Mouse (Mus musculus): Measurements from ENCODE around the gene Cmtm5. TPM values are rescaled to one million over a fixed set of nuclear protein-coding genes. Genes with fewer than 3 reads are reported as not detected.
"Not testable (repeated sequence)": the region's sequence is repeated elsewhere in the genome, so short reads cannot be mapped to it uniquely, and the experiment has no call there.

Gene Cmtm5
- polyA plus RNA-seq, 1 experiment from 2014 or later, result 15.8 TPM

DNA sequence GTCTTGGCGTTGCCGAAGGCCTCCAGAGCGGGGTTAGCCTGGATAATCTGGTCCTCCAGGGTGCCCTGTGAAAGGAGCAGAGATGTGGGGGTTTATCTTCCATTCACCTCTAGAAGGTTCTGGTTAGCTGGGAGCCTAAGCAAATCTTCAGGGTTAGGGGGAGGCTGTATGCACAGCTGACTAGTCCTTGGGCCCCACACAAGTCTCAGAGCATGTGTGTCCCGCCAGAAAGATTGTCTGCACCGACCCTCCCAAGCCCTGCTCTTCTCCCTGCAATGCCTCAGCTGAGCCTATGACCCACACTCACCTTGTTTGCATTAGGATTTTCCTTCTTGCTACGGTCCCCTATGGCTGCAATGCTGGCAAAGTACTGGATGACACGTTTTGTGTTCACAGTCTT is 26.7 kb downstream of the Cmtm5 start:
- Histone ChIP-seq H3K9me3 (replicated peaks) (no peaks in the 10 kb centered on the region), H3K27me3 (replicated peaks) (no peaks in the 10 kb centered on the region), H3K36me3 (no peaks in the 10 kb centered on the region), H3K9ac (replicated peaks) (no peak overlapping the region), H3K4me1 (no peaks in the 10 kb centered on the region), H3K4me3 (replicated peaks) (no peak overlapping the region), H3K27ac (replicated peaks) (no peak overlapping the region), H3K4me2 (no peak overlapping the region)
- no peak for ATAC-seq (ENCODE audit: low FRiP score)
- WGBS, result 89% methylated on average over 7 of the region's 7 CpGs

DNA sequence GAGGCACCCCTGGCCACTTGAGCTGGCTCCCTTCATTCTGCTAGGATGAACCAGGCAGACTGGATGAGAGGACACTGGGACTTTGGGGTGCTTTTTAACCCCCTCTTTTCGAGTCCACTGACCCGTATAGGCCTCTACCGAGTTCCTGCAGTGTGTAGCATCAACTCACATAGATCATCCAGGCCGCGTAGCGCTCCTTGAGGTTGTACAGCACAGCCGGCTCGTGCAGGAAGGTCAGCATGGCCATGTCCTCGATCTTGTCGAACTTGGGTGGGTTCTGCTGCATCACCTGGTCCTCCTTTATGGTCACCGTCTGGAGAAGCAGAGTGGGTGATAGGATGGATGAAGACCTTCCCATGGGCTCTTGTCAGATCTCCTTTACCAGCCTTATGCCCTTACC is 27.7 kb downstream of the Cmtm5 start:
- no peak overlapping the region for H3K9ac ChIP-seq (replicated peaks)
- H3K27me3 ChIP-seq (replicated peaks), result no peaks in the 10 kb centered on the region
- no peak overlapping the region for H3K4me3 ChIP-seq (replicated peaks)
- H3K4me1 ChIP-seq, result no peaks in the 10 kb centered on the region
- 92% methylated on average over 11 of the region's 11 CpGs for WGBS
- no peak for ATAC-seq (ENCODE audit: low FRiP score)
- H3K4me2 ChIP-seq, result no peak overlapping the region
- no peaks in the 10 kb centered on the region for H3K36me3 ChIP-seq
- H3K9me3 ChIP-seq (replicated peaks), result no peaks in the 10 kb centered on the region
- no peak overlapping the region for H3K27ac ChIP-seq (replicated peaks)

DNA sequence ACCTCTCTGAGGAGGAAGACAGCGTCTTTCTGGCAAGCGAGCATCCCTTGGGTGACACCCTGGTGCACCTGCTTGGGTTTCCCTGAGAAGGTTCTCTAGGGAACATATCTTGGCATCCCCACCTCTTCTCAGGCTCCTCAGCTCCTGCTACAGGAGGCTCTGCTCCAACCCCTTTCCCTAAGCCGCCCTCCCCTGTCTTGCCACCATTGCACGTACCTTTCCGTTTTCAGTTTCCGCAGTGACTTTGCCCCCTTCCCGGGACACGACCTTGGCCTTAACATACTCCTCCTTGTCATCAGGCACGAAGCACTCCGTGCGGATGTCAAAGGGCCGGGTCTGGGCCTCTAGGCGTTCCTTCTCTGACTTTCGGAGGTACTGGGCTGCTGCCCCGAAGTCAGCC is 29.0 kb downstream of the Cmtm5 start:
- Histone ChIP-seq H3K4me1 (no peaks in the 10 kb centered on the region), H3K27me3 (replicated peaks) (no peaks in the 10 kb centered on the region), H3K9ac (replicated peaks) (no peak overlapping the region), H3K4me2 (no peak overlapping the region), H3K4me3 (replicated peaks) (no peak overlapping the region), H3K36me3 (no peaks in the 10 kb centered on the region), H3K27ac (replicated peaks) (no peak overlapping the region), H3K9me3 (replicated peaks) (no peaks in the 10 kb centered on the region)
- WGBS, result 82% methylated on average over 15 of the region's 15 CpGs
- ATAC-seq (ENCODE audit: low FRiP score), result no peak

- no peak overlapping the region for H3K9ac ChIP-seq (replicated peaks)
- no peak for ATAC-seq (ENCODE audit: low FRiP score)
- no peak overlapping the region for H3K27ac ChIP-seq (replicated peaks)
- 82% methylated on average over 6 of the region's 6 CpGs for WGBS
- H3K36me3 ChIP-seq, result no peaks in the 10 kb centered on the region
- H3K4me1 ChIP-seq, result no peaks in the 10 kb centered on the region
- H3K4me2 ChIP-seq, result no peak overlapping the region
- no peaks in the 10 kb centered on the region for H3K27me3 ChIP-seq (replicated peaks)
- no peak overlapping the region for H3K4me3 ChIP-seq (replicated peaks)
- no peaks in the 10 kb centered on the region for H3K9me3 ChIP-seq (replicated peaks)
Measured at GRCm38 (mm10) chr14:54965631-54966030, 29.6 kb downstream of the Cmtm5 start.

- ATAC-seq (ENCODE audit: low FRiP score), result no peak
- 81% methylated on average over 7 of the region's 7 CpGs for WGBS
Measured at GRCm38 (mm10) chr14:54966320-54966977, 30.4 kb downstream of the Cmtm5 start, which contains the start of gene Myh6. Myh6 (minus strand) TSS chr14:54966927.

GRCm38 (mm10) chr14:54967874-54968273 is 31.8 kb downstream of the Cmtm5 start:
- H3K9ac ChIP-seq (replicated peaks), result no peak overlapping the region
- no peaks in the 10 kb centered on the region for H3K9me3 ChIP-seq (replicated peaks)
- WGBS, result 82% methylated on average over 3 of the region's 3 CpGs
- H3K27ac ChIP-seq (replicated peaks), result no peak overlapping the region
- H3K27me3 ChIP-seq (replicated peaks), result no peaks in the 10 kb centered on the region
- no peak for ATAC-seq (ENCODE audit: low FRiP score)
- H3K4me2 ChIP-seq, result no peak overlapping the region
- H3K4me1 ChIP-seq, result no peaks in the 10 kb centered on the region
- H3K4me3 ChIP-seq (replicated peaks), result no peak overlapping the region
- no peaks in the 10 kb centered on the region for H3K36me3 ChIP-seq

More at GRCm38 (mm10) chr14:54966320-54966977, 30.4 kb downstream of the Cmtm5 start, which contains the start of gene Myh6:
- Histone ChIP-seq H3K4me3 (replicated peaks) (no peak within 1 kb of the TSS), H3K9ac (replicated peaks) (no peak within 1 kb of the TSS), H3K27me3 (replicated peaks) (no peaks in the 10 kb centered on the region), H3K9me3 (replicated peaks) (no peaks in the 10 kb centered on the region), H3K4me1 (no peaks in the 10 kb centered on the region), H3K4me2 (no peak within 1 kb of the TSS), H3K27ac (replicated peaks) (no peak within 1 kb of the TSS), H3K36me3 (no peaks in the 10 kb centered on the region)

- H3K36me3 ChIP-seq, result no peaks in the 10 kb centered on the region
- H3K9ac ChIP-seq (replicated peaks), result no peak overlapping the region
- H3K9me3 ChIP-seq (replicated peaks), result no peaks in the 10 kb centered on the region
- H3K27me3 ChIP-seq (replicated peaks), result no peaks in the 10 kb centered on the region
- no peak overlapping the region for H3K27ac ChIP-seq (replicated peaks)
- H3K4me2 ChIP-seq, result no peak overlapping the region
- ATAC-seq (ENCODE audit: low FRiP score), result no peak
- no peak overlapping the region for H3K4me3 ChIP-seq (replicated peaks)
- H3K4me1 ChIP-seq, result no peaks in the 10 kb centered on the region
Measured at GRCm38 (mm10) chr14:54968344-54968743, 32.3 kb downstream of the Cmtm5 start.

- peaks cover 11% of the 10 kb centered on the region for H3K4me1 ChIP-seq
- 90% methylated on average over 7 of the region's 11 CpGs for WGBS
- H3K27me3 ChIP-seq (replicated peaks); H3K4me3 ChIP-seq (replicated peaks); H3K9ac ChIP-seq (replicated peaks); ATAC-seq (ENCODE audit: low FRiP score); H3K27ac ChIP-seq (replicated peaks); H3K36me3 ChIP-seq; H3K4me2 ChIP-seq; H3K9me3 ChIP-seq (replicated peaks): not testable (repeated sequence)
Measured at GRCm38 (mm10) chr14:54972786-54973185, 36.7 kb downstream of the Cmtm5 start.

DNA sequence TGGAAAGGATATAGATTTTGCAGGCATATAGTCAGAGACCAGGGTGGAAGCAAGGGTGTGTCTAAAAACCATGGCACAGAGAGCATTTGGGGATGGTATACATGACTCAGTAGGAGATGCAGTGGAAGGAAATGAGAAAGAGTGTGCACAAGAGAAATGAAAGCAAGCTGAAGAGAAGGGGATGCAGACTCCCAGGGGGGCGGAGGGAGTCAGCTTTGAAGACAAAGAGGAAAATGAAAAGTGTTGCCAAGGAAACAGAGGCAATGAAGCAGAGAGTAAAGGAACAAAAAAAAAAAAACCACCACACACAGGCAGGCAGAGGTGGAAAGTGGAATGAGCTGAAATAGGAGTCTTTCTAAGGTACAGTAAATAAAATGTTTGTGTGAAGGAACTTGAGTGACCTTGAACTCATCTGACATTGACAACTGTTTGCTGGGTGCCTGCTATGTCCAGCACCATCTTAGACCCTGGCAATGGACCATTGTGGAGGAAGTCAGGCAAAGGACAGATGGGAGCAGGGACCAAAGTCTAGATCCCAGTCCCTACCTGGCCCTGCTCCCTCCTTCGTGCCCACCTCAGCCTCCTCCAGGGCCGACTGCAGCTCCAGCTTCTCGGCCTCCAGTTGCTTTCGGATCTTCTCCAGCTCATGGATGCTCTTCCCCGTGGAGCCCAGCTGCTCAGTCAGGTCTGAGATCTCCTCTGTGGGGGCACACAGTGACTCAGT is 38.2 kb downstream of the Cmtm5 start:
- Histone ChIP-seq H3K9ac (replicated peaks) (no peak overlapping the region), H3K4me2 (no peak overlapping the region), H3K36me3 (no peaks in the 10 kb centered on the region), H3K4me3 (replicated peaks) (no peak overlapping the region), H3K4me1 (peaks cover 11% of the 10 kb centered on the region), H3K27ac (replicated peaks) (peak overlapping the region; percentile 79), H3K27me3 (replicated peaks) (no peaks in the 10 kb centered on the region), H3K9me3 (replicated peaks) (no peaks in the 10 kb centered on the region)
- peak; percentile 77 for ATAC-seq (ENCODE audit: low FRiP score)
- 63% methylated on average over 6 of the region's 6 CpGs for WGBS

- Histone ChIP-seq H3K27me3 (replicated peaks) (no peaks in the 10 kb centered on the region), H3K9ac (replicated peaks) (no peak within 1 kb of the TSS), H3K27ac (replicated peaks) (no peak within 1 kb of the TSS), H3K9me3 (replicated peaks) (no peaks in the 10 kb centered on the region), H3K4me2 (no peak within 1 kb of the TSS), H3K4me3 (replicated peaks) (no peak within 1 kb of the TSS), H3K4me1 (peaks cover 11% of the 10 kb centered on the region), H3K36me3 (no peaks in the 10 kb centered on the region)
- 78% methylated on average over 1 of the region's 1 CpGs for WGBS
- no peak for ATAC-seq (ENCODE audit: low FRiP score)
Measured at GRCm38 (mm10) chr14:54976633-54977032, 40.6 kb downstream of the Cmtm5 start, which contains the start of gene Gm17428. Gm17428 (plus strand) TSS chr14:54976933.

DNA sequence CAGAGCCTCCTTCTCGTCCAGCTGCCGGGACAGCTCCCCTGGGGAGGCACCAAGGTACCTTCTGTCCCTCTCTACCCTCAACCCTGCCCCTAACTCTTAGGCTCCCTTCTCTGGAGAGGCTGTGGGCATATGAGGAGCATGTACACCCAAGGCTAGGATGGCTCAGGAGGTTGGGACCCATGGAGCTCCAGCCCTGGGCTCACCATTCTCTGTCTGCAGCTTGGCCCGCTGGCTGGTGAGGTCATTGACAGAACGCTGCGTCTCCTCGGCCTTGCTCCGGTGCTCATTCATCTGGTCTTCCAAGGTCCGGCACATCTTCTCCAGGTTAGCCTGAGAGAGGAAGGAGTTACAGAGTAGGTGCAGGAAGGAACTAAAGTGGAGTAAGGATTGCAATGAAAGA is 42.6 kb downstream of the Cmtm5 start:
- Histone ChIP-seq H3K36me3 (no peaks in the 10 kb centered on the region), H3K4me1 (peaks cover 11% of the 10 kb centered on the region), H3K27ac (replicated peaks) (no peak overlapping the region), H3K27me3 (replicated peaks) (no peaks in the 10 kb centered on the region), H3K9me3 (replicated peaks) (no peaks in the 10 kb centered on the region), H3K9ac (replicated peaks) (no peak overlapping the region), H3K4me2 (no peak overlapping the region), H3K4me3 (replicated peaks) (no peak overlapping the region)
- ATAC-seq (ENCODE audit: low FRiP score), result no peak
- 96% methylated on average over 8 of the region's 8 CpGs for WGBS

DNA sequence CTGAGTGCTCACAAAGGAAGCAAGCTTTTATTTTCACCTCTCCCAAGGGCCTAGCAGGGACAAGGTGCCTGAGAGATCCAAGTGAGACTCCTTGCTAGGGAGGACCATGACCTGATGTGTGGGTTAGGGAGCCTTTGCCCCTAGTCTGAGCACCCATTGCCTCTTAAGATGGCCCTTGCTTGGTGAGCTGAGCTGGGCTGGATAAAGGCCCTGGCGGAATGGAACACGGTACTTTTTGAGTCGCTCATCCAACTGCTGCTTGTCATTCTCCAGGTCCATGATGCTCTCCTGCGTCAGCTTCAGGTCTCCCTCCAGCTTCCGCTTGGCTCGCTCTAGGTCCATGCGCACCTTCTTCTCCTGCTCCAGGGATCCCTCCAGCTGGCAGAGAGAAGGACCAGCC is 45.9 kb downstream of the Cmtm5 start:
- Histone ChIP-seq H3K27me3 (replicated peaks) (no peaks in the 10 kb centered on the region), H3K4me3 (replicated peaks) (no peak overlapping the region), H3K9me3 (replicated peaks) (no peaks in the 10 kb centered on the region), H3K9ac (replicated peaks) (no peak overlapping the region), H3K4me1 (no peaks in the 10 kb centered on the region), H3K27ac (replicated peaks) (no peak overlapping the region), H3K4me2 (no peak overlapping the region), H3K36me3 (no peaks in the 10 kb centered on the region)
- ATAC-seq (ENCODE audit: low FRiP score), result no peak
- 93% methylated on average over 7 of the region's 7 CpGs for WGBS

Data from neural tube, embryonic 15.5 days (tissue).